Mouse (Mus musculus) gastrocnemius, adult 18-20 months (tissue): ENCODE data around the gene Usp53. TPM values are rescaled to one million over a fixed set of nuclear protein-coding genes. Genes with fewer than 3 reads are reported as not detected.
"Not testable (repeated sequence)": the region's sequence is repeated elsewhere in the genome, so short reads cannot be mapped to it uniquely, and the experiment has no call there.

Experiments
- DNase-seq: peaks from one replicate; pipeline ENCODE4 v3.0.0; 2021; ENCODE audit warnings: low spot score
- total RNA-seq, 2 experiments: library from RNA; stranded (reverse); gene quantifications; 2 replicates each; pipeline ENCODE4 v1.2.3; 2021

Usp53 gene
- total RNA-seq, 2 experiments from 2014 or later, result 11.3 to 11.4 TPM

GRCm38 (mm10) chr3:122950129-122950528 lies 34.2 kb downstream of the Usp53 start:
- no peak for DNase-seq

GRCm38 (mm10) chr3:122943387-122943890 lies 40.9 kb downstream of the Usp53 start:
- DNase-seq, result no peak

GRCm38 (mm10) chr3:122939215-122939614 lies 45.1 kb downstream of the Usp53 start:
- peak; percentile 86 for DNase-seq

GRCm38 (mm10) chr3:122937176-122937575 lies 47.1 kb downstream of the Usp53 start:
- DNase-seq, result not testable (repeated sequence)

- no peak for DNase-seq
These were observed 51.8 kb downstream of the Usp53 start for GRCm38 (mm10) chr3:122932466-122932865.

GRCm38 (mm10) chr3:122929723-122930122 lies 54.6 kb downstream of the Usp53 start:
- no peak for DNase-seq

GRCm38 (mm10) chr3:122924009-122924914 lies 60.0 kb downstream of the Usp53 start, which contains the start of gene 1810037I17Rik:
Gene 1810037I17Rik, plus strand, starts transcription at chr3:122924203.
- peak; percentile 96 for DNase-seq

GRCm38 (mm10) chr3:122923147-122923546 lies 61.2 kb downstream of the Usp53 start:
- DNase-seq, result no peak

GRCm38 (mm10) chr3:122921676-122922527 lies 62.4 kb downstream of the Usp53 start:
- no peak for DNase-seq

GRCm38 (mm10) chr3:122920572-122921435 lies 63.5 kb downstream of the Usp53 start:
- no peak for DNase-seq

GRCm38 (mm10) chr3:122919260-122919659 lies 65.0 kb downstream of the Usp53 start, which contains the start of gene Gm10959:
Gene Gm10959, minus strand, starts transcription at chr3:122919360.
- DNase-seq, result no peak

GRCm38 (mm10) chr3:122918672-122919071 lies 65.6 kb downstream of the Usp53 start:
- DNase-seq, result no peak

- no peak for DNase-seq
These were observed 68.1 kb downstream of the Usp53 start for GRCm38 (mm10) chr3:122916191-122916680.

GRCm38 (mm10) chr3:122915493-122915892 lies 68.8 kb downstream of the Usp53 start:
- DNase-seq, result no peak

- no peak for DNase-seq
These were observed 76.5 kb downstream of the Usp53 start for GRCm38 (mm10) chr3:122907841-122908240.

GRCm38 (mm10) chr3:122903746-122904433 lies 80.4 kb downstream of the Usp53 start:
- peak; percentile 5 for DNase-seq

GRCm38 (mm10) chr3:122898254-122898653 lies 86.1 kb downstream of the Usp53 start:
- no peak for DNase-seq

GRCm38 (mm10) chr3:122895189-122895731 lies 89.0 kb downstream of the Usp53 start:
- DNase-seq, result no peak

GRCm38 (mm10) chr3:122894772-122895171 lies 89.5 kb downstream of the Usp53 start, which contains the start of gene Fabp2:
Gene Fabp2, plus strand, starts transcription at chr3:122895072.
- no peak for DNase-seq
